Mouse (Mus musculus) brown adipose tissue, adult 24 weeks (tissue): ENCODE data around the gene Icosl. TPM values are rescaled to one million over a fixed set of nuclear protein-coding genes. Genes with fewer than 3 reads are reported as not detected.
A peak's percentile ranks its signal among the peaks of the same experiment; 100 is the strongest.
"Not testable (repeated sequence)": the region's sequence is repeated elsewhere in the genome, so short reads cannot be mapped to it uniquely, and the experiment has no call there.

ENCODE experiments used
- H3K27ac ChIP-seq: fragments of 200-500 bp; replicated peaks from 2 replicates; pipeline ENCODE4 v1.5.1; 2012; ENCODE audit warnings: low read depth, mild to moderate bottlenecking, low read length
- H3K4me1 ChIP-seq: fragments of 200-500 bp; 2 replicates; pipeline ENCODE4 v1.6.1; 2012; ENCODE audit warnings: low read length, mixed read lengths; ENCODE audit not compliant: control insufficient read depth, insufficient read depth, insufficient read length
- H3K4me3 ChIP-seq: fragments of 200-500 bp; 2 replicates; pipeline ENCODE4 v1.5.1; 2012; ENCODE audit warnings: low read depth, mild to moderate bottlenecking, low read length, moderate library complexity; ENCODE audit not compliant: insufficient read depth
- polyA plus RNA-seq: library from polyadenylated mRNA; stranded (reverse); fragments of >200 nt; gene quantifications from 2 replicates; pipeline ENCODE4 v1.2.4, GENCODE M21; 2012; ENCODE audit not compliant: missing spikeins, insufficient read depth, insufficient read length

Icosl gene
- 1.1 and 1.3 TPM in 2 replicates for polyA plus RNA-seq

DNA sequence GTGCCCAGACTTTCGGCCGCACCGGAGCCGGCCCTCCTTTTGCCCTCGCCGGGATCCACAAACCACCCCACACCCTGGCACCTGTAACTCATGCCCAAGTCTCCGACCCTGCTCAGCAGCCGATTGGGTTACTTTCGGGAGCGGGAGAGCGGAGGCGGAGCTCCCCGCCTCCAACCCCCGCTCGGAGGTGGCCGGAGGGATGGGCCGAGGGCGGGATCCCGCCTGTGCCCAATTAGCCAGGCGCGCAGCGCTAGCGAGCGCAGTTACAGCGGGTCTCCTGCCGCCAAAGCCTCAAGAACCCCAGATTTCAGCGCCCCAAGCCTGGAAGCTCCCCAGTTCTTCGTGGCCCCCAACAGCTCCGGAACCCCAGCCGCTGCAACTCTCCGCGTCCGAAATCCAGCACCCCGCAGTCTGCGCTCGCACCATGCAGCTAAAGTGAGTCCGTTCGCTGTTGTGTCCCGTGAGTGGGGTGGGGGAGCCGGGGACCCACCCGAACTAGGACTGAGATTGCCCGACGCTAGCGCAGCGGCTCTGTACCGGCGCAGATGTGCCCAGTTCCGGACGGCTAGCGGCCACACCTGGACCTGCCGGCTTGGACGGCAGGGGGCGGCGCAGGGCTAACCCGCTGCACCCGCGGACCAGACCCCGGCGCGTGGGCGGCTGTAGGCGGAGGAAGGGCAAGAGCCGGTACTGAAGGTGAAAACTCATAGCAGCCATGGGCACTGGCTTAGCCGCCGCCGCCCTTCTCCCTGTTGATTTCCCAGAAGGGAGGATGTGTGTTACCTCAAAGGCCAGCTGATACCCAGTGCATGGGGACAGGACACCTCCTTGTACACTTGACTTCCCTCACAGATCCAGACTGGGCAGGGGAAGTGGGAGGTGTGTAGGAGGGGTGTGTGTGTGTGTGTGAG, at the start of gene Icosl:
TSS of gene Icosl (plus strand) at position 202 of the 911 bp plus-strand sequence.
- Histone ChIP-seq H3K27ac (0 out of 2 replicates have a peak within 1 kb of the TSS, but pooled peaks have one; percentile 6), H3K4me1 (no peaks in the 10 kb centered on the region), H3K4me3 (peak within 1 kb of the TSS; percentile 77)

DNA sequence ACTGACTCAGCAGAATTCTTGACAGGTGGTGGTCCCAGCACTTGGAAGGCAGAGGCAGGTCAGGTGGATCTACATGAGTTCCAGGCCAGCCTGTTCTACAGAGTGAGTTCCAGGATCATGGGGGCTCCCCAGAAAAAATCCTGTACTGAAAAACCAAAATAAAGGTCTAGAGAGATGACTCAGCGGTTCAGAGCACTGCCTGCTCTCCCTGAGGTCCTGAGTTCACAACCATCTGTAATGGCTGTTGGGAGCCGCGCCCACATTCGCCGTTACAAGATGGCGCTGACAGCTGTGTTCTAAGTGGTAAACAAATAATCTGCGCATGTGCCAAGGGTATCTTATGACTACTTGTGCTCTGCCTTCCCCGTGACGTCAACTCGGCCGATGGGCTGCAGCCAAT, 49.1 kb upstream of the Icosl start:
- H3K4me3 ChIP-seq, H3K4me1 ChIP-seq, H3K27ac ChIP-seq: not testable (repeated sequence)

DNA sequence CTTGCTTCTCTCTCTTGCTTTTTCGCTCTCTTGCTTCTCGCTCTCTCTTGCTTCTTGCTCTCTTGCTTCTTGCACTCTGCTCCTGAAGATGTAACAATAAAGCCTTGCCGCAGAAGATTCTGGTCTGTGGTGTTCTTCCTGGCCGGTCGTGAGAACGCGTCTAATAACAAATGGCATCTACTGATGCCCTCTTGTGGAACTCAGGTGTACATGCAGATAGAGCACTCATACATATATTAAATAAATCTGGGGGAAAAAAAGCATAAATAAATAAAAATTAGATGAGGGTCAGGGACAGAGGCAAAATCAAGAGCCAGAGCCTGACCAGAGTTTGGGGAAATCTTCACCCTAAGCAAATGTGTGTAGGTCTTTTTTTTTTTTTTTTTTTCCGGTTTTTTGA, 43.6 kb upstream of the Icosl start:
- not testable (repeated sequence) for H3K4me3 ChIP-seq, H3K4me1 ChIP-seq, H3K27ac ChIP-seq

DNA sequence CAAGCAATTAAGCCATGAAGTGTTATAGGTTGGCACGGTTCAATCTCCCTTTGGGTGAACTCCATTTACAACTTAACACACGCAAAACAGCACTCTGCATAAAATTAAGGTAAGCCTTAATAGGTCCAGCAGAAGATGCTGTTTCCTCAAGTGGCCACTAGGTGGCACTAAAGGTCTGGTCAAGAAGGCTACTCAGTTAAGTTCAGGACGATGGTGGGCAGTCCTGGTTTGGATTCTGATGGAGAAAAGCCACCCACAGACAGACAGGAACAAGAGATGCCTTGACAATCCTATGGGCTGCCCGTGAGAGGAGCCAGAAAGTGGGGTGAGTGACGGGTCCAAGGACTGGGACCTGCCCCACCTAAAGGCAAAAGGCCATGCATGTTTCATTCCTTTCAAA, 41.0 kb upstream of the Icosl start:
- H3K4me3 ChIP-seq, result no peak overlapping the region
- H3K27ac ChIP-seq, result no peak overlapping the region
- no peaks in the 10 kb centered on the region for H3K4me1 ChIP-seq

DNA sequence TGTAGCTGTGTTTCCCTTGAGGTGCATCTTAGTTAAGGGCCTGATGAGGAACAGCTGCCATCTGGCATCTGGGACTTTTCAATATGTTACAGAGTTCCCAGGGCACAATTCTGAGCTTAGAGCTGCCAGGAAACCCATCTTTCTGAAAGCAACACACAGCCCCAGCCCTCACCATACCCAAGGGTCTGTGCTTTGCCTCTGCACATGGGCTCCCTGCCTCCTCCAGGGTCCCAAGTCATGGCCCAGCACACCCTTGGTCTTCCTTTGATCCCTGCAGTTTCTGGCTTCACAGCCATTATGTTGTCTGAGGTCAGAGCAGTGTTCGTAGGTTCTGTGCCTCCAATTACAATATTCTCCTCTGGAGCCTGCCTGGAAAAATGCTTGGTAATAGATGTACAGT, 40.0 kb upstream of the Icosl start:
- Histone ChIP-seq H3K4me3 (no peak overlapping the region), H3K27ac (no peak overlapping the region), H3K4me1 (no peaks in the 10 kb centered on the region)

- H3K4me1 ChIP-seq, result no peaks in the 10 kb centered on the region
- H3K4me3 ChIP-seq, result no peak overlapping the region
- H3K27ac ChIP-seq, result no peak overlapping the region
Observed at GRCm38 (mm10) chr10:78031987-78032386, 37.1 kb upstream of the Icosl start.

- no peak overlapping the region for H3K4me3 ChIP-seq
- no peak overlapping the region for H3K27ac ChIP-seq
- no peaks in the 10 kb centered on the region for H3K4me1 ChIP-seq
Observed at GRCm38 (mm10) chr10:78037139-78037538, 32.0 kb upstream of the Icosl start.

GRCm38 (mm10) chr10:78041647-78042046, 27.5 kb upstream of the Icosl start, which contains the start of gene Dnmt3l:
Gene Dnmt3l, plus strand, starts transcription at chr10:78041947.
- Histone ChIP-seq H3K4me3 (no peak within 1 kb of the TSS), H3K4me1 (0 out of 2 replicates have a peak, but pooled peaks cover 2% of the 10 kb centered on the region), H3K27ac (no peak within 1 kb of the TSS)

GRCm38 (mm10) chr10:78042096-78042495, 27.0 kb upstream of the Icosl start:
- Histone ChIP-seq H3K27ac (no peak overlapping the region), H3K4me1 (0 out of 2 replicates have a peak, but pooled peaks cover 2% of the 10 kb centered on the region)

DNA sequence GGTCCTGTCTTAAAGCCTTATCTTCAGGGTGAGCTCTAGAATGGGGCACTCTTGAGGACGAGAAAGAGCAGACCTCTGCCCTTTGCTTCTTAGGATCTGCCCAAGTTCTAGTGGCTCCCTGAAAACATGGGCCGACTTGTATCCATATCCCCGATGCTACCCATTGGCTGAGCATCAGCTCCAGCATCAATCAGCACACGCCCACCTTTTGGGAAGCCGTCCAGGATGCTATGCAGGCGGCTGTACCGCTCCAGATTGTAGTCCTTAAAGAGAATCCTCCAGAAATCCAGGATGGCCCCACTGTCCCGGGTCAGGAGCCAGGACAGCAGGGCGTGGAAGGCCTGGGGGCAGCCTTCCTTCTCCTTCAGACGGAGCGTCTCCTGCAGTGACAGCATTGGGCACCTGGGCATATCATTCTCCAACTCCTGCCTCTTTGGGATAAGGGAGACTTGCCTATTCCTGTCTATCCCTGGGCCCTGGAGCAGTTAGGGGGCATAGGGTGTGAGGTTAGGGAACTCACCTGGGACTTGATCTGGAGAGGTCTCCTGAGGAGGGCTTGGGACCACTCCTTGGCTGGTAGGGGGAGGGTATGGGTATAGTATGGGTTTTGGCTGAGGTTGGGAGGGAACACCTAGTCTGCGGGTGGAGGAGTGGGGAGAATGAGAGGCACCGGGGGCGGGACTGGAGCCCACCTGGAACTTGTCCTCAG, 26.3 kb upstream of the Icosl start:
- 0 out of 2 replicates have a peak, but pooled peaks cover 2% of the 10 kb centered on the region for H3K4me1 ChIP-seq
- H3K4me3 ChIP-seq, result no peak overlapping the region
- H3K27ac ChIP-seq, result no peak overlapping the region

More at GRCm38 (mm10) chr10:78042096-78042495, 27.0 kb upstream of the Icosl start:
- H3K4me3 ChIP-seq, result no peak overlapping the region

DNA sequence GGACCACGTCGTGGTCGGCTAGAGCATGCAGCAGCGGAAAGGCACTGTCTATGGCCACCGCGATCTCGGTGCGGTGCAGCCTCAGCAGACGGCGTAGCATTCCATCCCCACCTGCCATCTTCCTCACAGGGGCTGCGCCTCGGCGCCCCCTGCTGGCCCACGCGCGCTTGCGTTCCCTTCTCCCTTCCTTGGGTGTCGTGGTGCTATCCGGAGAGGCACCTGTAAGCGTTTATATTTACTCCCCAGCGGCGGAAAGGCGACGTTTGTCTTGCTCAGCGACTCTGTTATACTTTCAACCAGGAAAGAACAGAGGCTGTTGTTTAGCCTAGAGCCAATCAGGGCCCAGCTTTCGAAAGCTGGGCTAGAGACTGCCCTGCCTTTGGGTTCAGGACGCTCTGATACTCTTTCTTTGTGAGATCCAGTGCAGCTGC, 25.7 kb upstream of the Icosl start, which contains the start of gene Aire:
TSS of gene Aire (minus strand) at position 205 of the 431 bp plus-strand sequence.
- no peak within 1 kb of the TSS for H3K4me3 ChIP-seq
- H3K4me1 ChIP-seq, result 0 out of 2 replicates have a peak, but pooled peaks cover 2% of the 10 kb centered on the region
- H3K27ac ChIP-seq, result no peak within 1 kb of the TSS

GRCm38 (mm10) chr10:78044531-78044930, 24.6 kb upstream of the Icosl start:
- no peak overlapping the region for H3K27ac ChIP-seq
- H3K4me3 ChIP-seq, result no peak overlapping the region
- 0 out of 2 replicates have a peak, but pooled peaks cover 2% of the 10 kb centered on the region for H3K4me1 ChIP-seq

- Histone ChIP-seq H3K4me1 (0 out of 2 replicates have a peak, but pooled peaks cover 2% of the 10 kb centered on the region), H3K27ac (no peak overlapping the region), H3K4me3 (no peak overlapping the region)
Observed at GRCm38 (mm10) chr10:78046388-78046787, 22.7 kb upstream of the Icosl start.

GRCm38 (mm10) chr10:78048061-78048730, 20.9 kb upstream of the Icosl start:
- no peak overlapping the region for H3K27ac ChIP-seq
- 0 out of 2 replicates have a peak, but pooled peaks cover 2% of the 10 kb centered on the region for H3K4me1 ChIP-seq
- H3K4me3 ChIP-seq, result no peak overlapping the region
